Mouse (Mus musculus) bone marrow, adult 2 months (tissue): ENCODE measurements around the gene Gak. TPM values are rescaled to one million over a fixed set of nuclear protein-coding genes. Genes with fewer than 3 reads are reported as not detected.
A peak's percentile ranks its signal among the peaks of the same experiment; 100 is the strongest.

Experiments
- H3K27ac ChIP-seq: fragments of 200-500 bp; 2 replicates; pipeline ENCODE4 v1.5.1; 2012; ENCODE audit warnings: low read depth, mild to moderate bottlenecking, control low read depth, inconsistent platforms, low read length; ENCODE audit not compliant: control insufficient read depth, poor library complexity, insufficient read depth
- H3K4me1 ChIP-seq: fragments of 200-500 bp; 2 replicates; pipeline ENCODE4 v1.6.1; 2011; ENCODE audit warnings: low read length; ENCODE audit not compliant: control insufficient read depth, insufficient read depth
- H3K4me3 ChIP-seq: fragments of 200-500 bp; replicated peaks from 2 replicates; pipeline ENCODE3; 2011; ENCODE audit warnings: mild to moderate bottlenecking, low read depth, low read length, control low read depth; ENCODE audit not compliant: control insufficient read depth
- CTCF ChIP-seq: fragments of 200-500 bp; IDR thresholded peaks from 2 replicates; pipeline ENCODE4 v1.5.1; 2011; ENCODE audit warnings: low read length, control low read depth; ENCODE audit not compliant: control insufficient read depth, insufficient read depth
- POLR2A ChIP-seq: fragments of 200-500 bp; IDR thresholded peaks from 2 replicates; pipeline ENCODE4 v1.6.1; 2011; ENCODE audit warnings: low read depth, mild to moderate bottlenecking, control low read depth, low read length, borderline replicate concordance; ENCODE audit not compliant: control insufficient read depth
- WGBS: fragments of 180-500 bp; shearing (Covaris S2); methylation state at CpG from one replicate; pipeline ENCODE4 v1.1.7; 2018; 5-methylcytosine and 5-hydroxymethylcytosine counted together
- polyA plus RNA-seq: library from polyadenylated mRNA; stranded (reverse); fragments of >200 nt; gene quantifications from 2 replicates; pipeline ENCODE4 v1.2.4, GENCODE M21; 2011; ENCODE audit warnings: low replicate concordance; ENCODE audit not compliant: missing spikeins, insufficient read depth, insufficient read length

Gak gene
- polyA plus RNA-seq, 1 experiment = 52.3 TPM

GRCm38 (mm10) chr5:108670785-108671184 lies 41.2 kb upstream of the Gak start:
- TF ChIP-seq CTCF (peak; percentile 68), POLR2A (no peak)
- no peak overlapping the region for H3K27ac ChIP-seq
- H3K4me1 ChIP-seq = peaks cover 2% of the 10 kb centered on the region
- no peak overlapping the region for H3K4me3 ChIP-seq

DNA sequence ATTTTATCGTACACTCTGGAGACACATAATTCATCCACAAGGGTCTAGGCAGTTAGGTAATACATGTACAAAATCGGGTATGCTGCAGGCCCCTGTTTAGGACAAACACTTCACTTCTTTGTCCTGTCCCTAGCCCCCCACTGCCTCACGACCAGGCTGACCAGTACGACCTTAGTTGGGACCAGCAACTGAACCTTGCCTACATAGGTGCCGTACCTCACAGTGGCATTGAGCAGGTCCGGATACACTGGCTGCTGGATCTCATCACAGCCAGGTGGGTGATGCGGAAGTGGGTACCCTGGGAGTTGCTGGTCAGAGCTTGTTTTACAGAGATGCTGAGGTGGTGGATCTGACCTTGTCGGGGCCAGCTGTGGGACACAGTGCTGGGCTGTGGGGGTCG lies 40.4 kb upstream of the Gak start:
- TF ChIP-seq POLR2A = no peak
- no peak for TF ChIP-seq CTCF
- H3K27ac ChIP-seq = no peak overlapping the region
- peak overlapping the region; percentile 46 for H3K4me3 ChIP-seq
- peaks cover 2% of the 10 kb centered on the region for H3K4me1 ChIP-seq
- 61% methylated on average over 9 of the region's 9 CpGs for WGBS

- Histone ChIP-seq H3K4me1 (peaks cover 2% of the 10 kb centered on the region), H3K4me3 (peak within 1 kb of the TSS; percentile 90), H3K27ac (peak within 1 kb of the TSS; percentile 90)
- 3% methylated on average over 43 of the region's 43 CpGs for WGBS
- peak; percentile 76; the same call in 1 of the 2 replicates for TF ChIP-seq POLR2A
- TF ChIP-seq CTCF = no peak
These were observed 39.7 kb upstream of the Gak start, which contains the start of gene Dgkq for GRCm38 (mm10) chr5:108668977-108669936. Dgkq (minus strand) TSS chr5:108669672.

- peak overlapping the region; percentile 90; the same call in 1 of the 2 replicates for H3K27ac ChIP-seq
- WGBS = 10% methylated on average over 3 of the region's 3 CpGs
- peaks cover 2% of the 10 kb centered on the region for H3K4me1 ChIP-seq
These were observed 38.9 kb upstream of the Gak start for GRCm38 (mm10) chr5:108668387-108668932.

DNA sequence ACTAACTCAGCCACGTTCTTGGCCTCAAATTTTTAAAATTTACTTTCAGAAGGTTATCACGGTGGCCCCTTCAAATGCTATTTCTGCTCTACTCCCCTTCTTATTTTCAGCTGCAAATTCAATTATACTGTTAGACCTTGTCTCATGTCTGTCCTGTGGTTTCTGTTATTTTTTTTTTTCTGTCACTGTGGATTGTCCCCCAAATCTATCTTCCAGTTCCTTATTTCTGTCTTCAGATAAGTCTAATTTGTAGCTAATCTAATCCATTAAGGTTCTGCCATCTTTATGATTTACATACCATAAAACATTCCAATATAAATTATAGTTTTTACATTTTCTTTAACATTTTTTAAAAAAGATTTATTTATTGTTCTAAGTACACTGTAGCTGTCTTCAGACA lies 37.8 kb upstream of the Gak start:
- no peak for TF ChIP-seq POLR2A
- TF ChIP-seq CTCF = no peak
- 65% methylated on average over 2 of the region's 2 CpGs for WGBS
- Histone ChIP-seq H3K4me1 (peaks cover 2% of the 10 kb centered on the region), H3K4me3 (no peak overlapping the region), H3K27ac (no peak overlapping the region)

More at GRCm38 (mm10) chr5:108668387-108668932, 38.9 kb upstream of the Gak start:
- H3K4me3 ChIP-seq = peak overlapping the region; percentile 90
- TF ChIP-seq POLR2A (no peak), CTCF (no peak)

- WGBS = 59% methylated on average over 3 of the region's 3 CpGs
- H3K4me1 ChIP-seq = peaks cover 2% of the 10 kb centered on the region
- TF ChIP-seq CTCF = no peak
- TF ChIP-seq POLR2A = no peak
- H3K27ac ChIP-seq = no peak overlapping the region
- no peak overlapping the region for H3K4me3 ChIP-seq
These were observed 35.5 kb upstream of the Gak start for GRCm38 (mm10) chr5:108665066-108665465.

DNA sequence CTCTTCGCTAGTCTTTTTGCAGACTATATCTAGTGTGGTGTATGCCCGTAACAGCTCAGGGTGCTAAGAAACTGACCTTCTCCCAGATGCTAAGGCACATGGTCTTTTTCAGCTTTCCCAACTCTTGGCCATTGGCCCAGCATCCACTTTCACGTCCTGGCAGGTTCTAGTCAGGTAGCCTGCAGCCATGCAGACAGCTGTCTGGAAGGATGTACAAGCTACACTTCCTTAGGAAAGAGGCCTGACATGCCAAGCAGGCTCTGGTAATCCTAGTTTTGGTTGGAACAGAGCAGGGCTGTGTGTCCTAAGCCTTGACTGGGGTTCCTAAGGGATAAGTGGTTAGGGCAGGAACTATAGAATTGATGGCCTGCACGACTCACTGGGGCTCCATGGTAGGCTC lies 33.2 kb upstream of the Gak start:
- TF ChIP-seq POLR2A (no peak), CTCF (no peak)
- 65% methylated on average over 4 of the region's 4 CpGs for WGBS
- H3K27ac ChIP-seq = no peak overlapping the region
- H3K4me3 ChIP-seq = no peak overlapping the region
- H3K4me1 ChIP-seq = peaks cover 6% of the 10 kb centered on the region

DNA sequence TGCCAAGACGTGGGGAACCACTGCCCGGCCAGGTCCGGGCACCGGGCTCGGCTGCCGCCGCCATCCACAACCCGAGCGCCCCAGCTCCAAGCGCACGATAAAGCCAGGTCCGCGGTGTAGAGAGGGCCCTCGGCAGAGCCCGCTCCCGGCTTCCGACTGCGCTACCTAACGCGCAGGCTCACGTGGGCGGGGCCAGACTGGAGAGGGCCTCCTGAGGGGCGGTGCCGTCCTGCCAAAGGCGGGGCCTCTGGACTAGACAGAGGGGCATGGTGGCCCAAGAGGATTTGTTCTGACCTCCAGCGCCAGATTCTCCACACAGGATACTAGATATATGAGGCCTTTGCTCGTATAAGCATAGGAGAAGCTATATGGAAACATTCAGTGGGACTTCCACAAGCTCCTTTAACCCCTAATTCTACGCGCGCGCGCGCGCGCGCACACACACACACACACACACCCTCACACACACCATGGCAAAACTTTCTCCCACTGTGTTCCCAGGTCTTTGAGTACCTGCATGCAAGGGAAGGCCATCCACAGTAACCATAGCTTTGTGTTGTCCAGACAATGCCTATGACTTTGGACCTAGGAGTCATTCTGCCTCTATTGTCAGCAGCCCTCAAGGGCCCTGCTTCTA lies 31.2 kb upstream of the Gak start:
- TF ChIP-seq POLR2A (peak; percentile 67; the same call in 1 of the 2 replicates), CTCF (no peak)
- peaks cover 6% of the 10 kb centered on the region for H3K4me1 ChIP-seq
- WGBS = 20% methylated on average over 36 of the region's 36 CpGs
- H3K4me3 ChIP-seq = peak overlapping the region; percentile 80
- 0 out of 2 replicates have a peak overlapping the region, but pooled peaks have one; percentile 6 for H3K27ac ChIP-seq
